Mouse (Mus musculus): Measurements from ENCODE around the gene Sf3b5.

- TF ChIP-seq CTCF (conservative IDR thresholded peaks at IDR 0.05 in 1 of 2, IDR thresholded peaks at IDR 0.05 in 1 of 2; ENCODE audit: low read depth in 2 of 2, low read length in 2 of 2) (no peak), RCOR1 (conservative IDR thresholded peaks at IDR 0.05; ENCODE audit: low read depth, low read length) (no peak), POLR2A (IDR thresholded peaks at IDR 0.05; ENCODE audit: low read depth, low read length) (no peak), SIN3A (IDR thresholded peaks at IDR 0.05; ENCODE audit: low read length) (no peak)
Measured at GRCm38 (mm10) chr10:13044659-13045058, 39.5 kb downstream of the Sf3b5 start.

All from CH12.LX (cell line).